Mouse (Mus musculus) bone marrow, adult 2 months (tissue): ENCODE measurements around the gene Glt1d1.

Experiments
- CTCF ChIP-seq: fragments of 200-500 bp; IDR thresholded peaks from 2 replicates; pipeline ENCODE4 v1.5.1; 2011; ENCODE audit warnings: low read length, control low read depth; ENCODE audit not compliant: control insufficient read depth, insufficient read depth
- POLR2A ChIP-seq: fragments of 200-500 bp; IDR thresholded peaks from 2 replicates; pipeline ENCODE4 v1.6.1; 2011; ENCODE audit warnings: low read depth, mild to moderate bottlenecking, control low read depth, low read length, borderline replicate concordance; ENCODE audit not compliant: control insufficient read depth

DNA sequence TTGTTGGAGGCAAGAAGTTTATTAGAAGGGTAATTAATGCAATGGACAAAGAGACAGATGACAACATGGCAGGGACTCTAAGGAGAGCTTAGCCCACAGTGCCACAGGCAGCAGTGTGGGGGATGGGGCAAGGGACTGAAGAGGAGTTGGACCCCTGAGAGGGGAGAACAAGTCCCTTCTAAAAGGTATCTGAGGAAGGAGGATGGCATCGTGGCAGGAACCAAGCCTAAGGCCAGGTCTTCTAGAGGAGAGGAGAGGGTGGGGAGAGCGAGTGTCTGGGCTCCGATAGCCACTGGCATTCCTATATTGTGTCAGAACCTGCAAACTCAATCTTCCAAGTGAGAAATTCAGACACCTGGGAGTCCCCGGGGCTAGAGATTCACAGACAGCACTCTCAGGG, 126.5 kb downstream of the Glt1d1 start:
- TF ChIP-seq POLR2A (no peak), CTCF (no peak)
